Mouse (Mus musculus): ENCODE results near the gene Ctsj. TPM values are rescaled to one million over a fixed set of nuclear protein-coding genes. Genes with fewer than 3 reads are reported as not detected.
"Not testable (repeated sequence)": the region's sequence is repeated elsewhere in the genome, so short reads cannot be mapped to it uniquely, and the experiment has no call there.

Ctsj gene
- not detected in 2 replicates for polyA plus RNA-seq (2015; fragmentation: Nextera tagmentation; extraction: Ambion mirVana)

- Histone ChIP-seq H3K9ac (no peak within 1 kb of the TSS), H3K4me3 (no peak within 1 kb of the TSS), H3K36me3 (replicated peaks) (no peaks in the 10 kb centered on the region), H3K27ac (no peak within 1 kb of the TSS), H3K9me3 (peaks cover 30% of the 10 kb centered on the region), H3K4me2 (no peak within 1 kb of the TSS), H3K27me3 (replicated peaks) (no peaks in the 10 kb centered on the region), H3K4me1 (no peaks in the 10 kb centered on the region)
- no peak for ATAC-seq (replicated peaks)
- 77% methylated on average over 3 of the region's 3 CpGs for whole genome bisulfite sequencing
Observed at GRCm38 (mm10) chr13:61005859-61006258, at the start of gene Ctsj. Gene Ctsj, minus strand, starts transcription at chr13:61005959.

GRCm38 (mm10) chr13:61040531-61040930, 34.8 kb upstream of the Ctsj start, which contains the start of gene Ctsq:
Gene Ctsq, minus strand, starts transcription at chr13:61040631.
- Histone ChIP-seq H3K9ac (no peak within 1 kb of the TSS), H3K27ac (no peak within 1 kb of the TSS), H3K36me3 (replicated peaks) (no peaks in the 10 kb centered on the region), H3K27me3 (replicated peaks) (no peaks in the 10 kb centered on the region), H3K4me1 (no peaks in the 10 kb centered on the region), H3K4me2 (no peak within 1 kb of the TSS), H3K4me3 (no peak within 1 kb of the TSS), H3K9me3 (peaks cover 16% of the 10 kb centered on the region; the same call in 1 of the 2 replicates)
- no peak for ATAC-seq (replicated peaks)
- 63% methylated on average over 3 of the region's 3 CpGs for WGBS

- H3K9ac ChIP-seq, result no peak overlapping the region
- no peak overlapping the region for H3K27ac ChIP-seq
- no peaks in the 10 kb centered on the region for H3K27me3 ChIP-seq (replicated peaks)
- H3K4me2 ChIP-seq, result no peak overlapping the region
- no peaks in the 10 kb centered on the region for H3K36me3 ChIP-seq (replicated peaks)
- peaks cover 18% of the 10 kb centered on the region for H3K9me3 ChIP-seq
- H3K4me1 ChIP-seq, result no peaks in the 10 kb centered on the region
- WGBS, result 92% methylated on average over 3 of the region's 3 CpGs
- no peak overlapping the region for H3K4me3 ChIP-seq
- no peak for ATAC-seq (replicated peaks)
Observed at GRCm38 (mm10) chr13:61022785-61023184, 17.0 kb upstream of the Ctsj start.

GRCm38 (mm10) chr13:61021844-61022243, 16.1 kb upstream of the Ctsj start:
- H3K4me2 ChIP-seq, result no peak overlapping the region
- WGBS, result 83% methylated on average over 4 of the region's 6 CpGs
- H3K36me3 ChIP-seq (replicated peaks), result no peaks in the 10 kb centered on the region
- ATAC-seq (replicated peaks), result no peak
- no peak overlapping the region for H3K27ac ChIP-seq
- no peaks in the 10 kb centered on the region for H3K27me3 ChIP-seq (replicated peaks)
- no peak overlapping the region for H3K9ac ChIP-seq
- no peaks in the 10 kb centered on the region for H3K4me1 ChIP-seq
- H3K4me3 ChIP-seq, result no peak overlapping the region
- H3K9me3 ChIP-seq, result peaks cover 22% of the 10 kb centered on the region

GRCm38 (mm10) chr13:61010171-61010570, 4.4 kb upstream of the Ctsj start:
- no peak overlapping the region for H3K4me2 ChIP-seq
- 77% methylated on average over 4 of the region's 4 CpGs for WGBS
- no peak for ATAC-seq (replicated peaks)
- no peak overlapping the region for H3K9ac ChIP-seq
- peaks cover 26% of the 10 kb centered on the region for H3K9me3 ChIP-seq
- no peak overlapping the region for H3K4me3 ChIP-seq
- H3K27me3 ChIP-seq (replicated peaks), result no peaks in the 10 kb centered on the region
- H3K27ac ChIP-seq, result no peak overlapping the region
- no peaks in the 10 kb centered on the region for H3K36me3 ChIP-seq (replicated peaks)
- no peaks in the 10 kb centered on the region for H3K4me1 ChIP-seq

- Histone ChIP-seq H3K36me3 (replicated peaks) (no peaks in the 10 kb centered on the region), H3K4me1 (no peaks in the 10 kb centered on the region), H3K4me2 (no peak overlapping the region), H3K9me3 (peaks cover 13% of the 10 kb centered on the region; the same call in 1 of the 2 replicates), H3K27ac (no peak overlapping the region), H3K9ac (no peak overlapping the region), H3K27me3 (replicated peaks) (no peaks in the 10 kb centered on the region), H3K4me3 (no peak overlapping the region)
- WGBS, result 58% methylated on average over 2 of the region's 2 CpGs
- ATAC-seq (replicated peaks), result no peak
Observed at GRCm38 (mm10) chr13:60997600-60997999, 8.2 kb downstream of the Ctsj start.

- H3K27me3 ChIP-seq (replicated peaks); H3K9ac ChIP-seq; H3K4me1 ChIP-seq; H3K27ac ChIP-seq; H3K4me2 ChIP-seq; H3K4me3 ChIP-seq; H3K36me3 ChIP-seq (replicated peaks); H3K9me3 ChIP-seq; ATAC-seq (replicated peaks): not testable (repeated sequence)
- 70% methylated on average over 5 of the region's 5 CpGs for WGBS
Observed at GRCm38 (mm10) chr13:60986915-60987314, 18.8 kb downstream of the Ctsj start.

- H3K36me3 ChIP-seq (replicated peaks); H3K4me2 ChIP-seq; H3K4me3 ChIP-seq; H3K27me3 ChIP-seq (replicated peaks); H3K27ac ChIP-seq; H3K4me1 ChIP-seq; ATAC-seq (replicated peaks); H3K9ac ChIP-seq; H3K9me3 ChIP-seq: not testable (repeated sequence)
- 78% methylated on average over 4 of the region's 4 CpGs for WGBS
Observed at GRCm38 (mm10) chr13:60972319-60972718, 33.4 kb downstream of the Ctsj start.

GRCm38 (mm10) chr13:60963985-60964384, 41.8 kb downstream of the Ctsj start:
- not testable (repeated sequence) for H3K36me3 ChIP-seq (replicated peaks); H3K4me2 ChIP-seq; ATAC-seq (replicated peaks); H3K9me3 ChIP-seq; H3K27me3 ChIP-seq (replicated peaks); H3K4me3 ChIP-seq; H3K27ac ChIP-seq; H3K9ac ChIP-seq; H3K4me1 ChIP-seq
- WGBS, result 27% methylated on average over 5 of the region's 5 CpGs

- no peak for ATAC-seq (replicated peaks)
- no peak overlapping the region for H3K9ac ChIP-seq
- no peak overlapping the region for H3K27ac ChIP-seq
- H3K4me1 ChIP-seq, result no peaks in the 10 kb centered on the region
- H3K9me3 ChIP-seq, result peaks cover 9% of the 10 kb centered on the region; the same call in 1 of the 2 replicates
- no peaks in the 10 kb centered on the region for H3K27me3 ChIP-seq (replicated peaks)
- no peaks in the 10 kb centered on the region for H3K36me3 ChIP-seq (replicated peaks)
- H3K4me3 ChIP-seq, result no peak overlapping the region
- no peak overlapping the region for H3K4me2 ChIP-seq
- 69% methylated on average over 5 of the region's 5 CpGs for WGBS
Observed at GRCm38 (mm10) chr13:60961706-60962105, 44.1 kb downstream of the Ctsj start.

Other genes starting within 250 kb of the Ctsj start
- gene BC051665, start 219.6 kb downstream of the Ctsj start, polyA plus RNA-seq (2015; fragmentation: Nextera tagmentation; extraction: Ambion mirVana), result not detected in 2 replicates
- not detected in 2 replicates for gene Ctsll3, start 203.1 kb downstream of the Ctsj start, polyA plus RNA-seq (2015; fragmentation: Nextera tagmentation; extraction: Ambion mirVana)
- 0.12 TPM in 1 of 2 replicates, not detected in the other for gene 4930486L24Rik, start 141.5 kb downstream of the Ctsj start, polyA plus RNA-seq (2015; fragmentation: Nextera tagmentation; extraction: Ambion mirVana)
- gene Gm49392, start 109.1 kb downstream of the Ctsj start, polyA plus RNA-seq (2015; fragmentation: Nextera tagmentation; extraction: Ambion mirVana), result 0.28 TPM in 1 of 2 replicates, not detected in the other
- gene Ctla2b, start 108.5 kb downstream of the Ctsj start, polyA plus RNA-seq (2015; fragmentation: Nextera tagmentation; extraction: Ambion mirVana), result 1.8 and 2.0 TPM in 2 replicates
- gene Tpbpb, start 101.1 kb downstream of the Ctsj start, polyA plus RNA-seq (2015; fragmentation: Nextera tagmentation; extraction: Ambion mirVana), result not detected in 2 replicates
- not detected in 2 replicates for gene Gm49393, start 70.4 kb downstream of the Ctsj start, polyA plus RNA-seq (2015; fragmentation: Nextera tagmentation; extraction: Ambion mirVana)
- 0.19 and 1.4 TPM in 2 replicates for gene Gm49391, start 69.4 kb downstream of the Ctsj start, polyA plus RNA-seq (2015; fragmentation: Nextera tagmentation; extraction: Ambion mirVana)
- 15.6 and 15.8 TPM in 2 replicates for gene Ctla2a, start 69.3 kb downstream of the Ctsj start, polyA plus RNA-seq (2015; fragmentation: Nextera tagmentation; extraction: Ambion mirVana)
- not detected in 2 replicates for gene Tpbpa, start 64.0 kb downstream of the Ctsj start, polyA plus RNA-seq (2015; fragmentation: Nextera tagmentation; extraction: Ambion mirVana)
- gene Ctsq, start 34.7 kb upstream of the Ctsj start, polyA plus RNA-seq (2015; fragmentation: Nextera tagmentation; extraction: Ambion mirVana), result not detected in 2 replicates
- not detected in 2 replicates for gene Ctsr, start 158.3 kb upstream of the Ctsj start, polyA plus RNA-seq (2015; fragmentation: Nextera tagmentation; extraction: Ambion mirVana)
- gene Cts6, start 197.5 kb upstream of the Ctsj start, polyA plus RNA-seq (2015; fragmentation: Nextera tagmentation; extraction: Ambion mirVana), result not detected in 2 replicates
- gene Cts8, start 249.4 kb upstream of the Ctsj start, polyA plus RNA-seq (2015; fragmentation: Nextera tagmentation; extraction: Ambion mirVana), result not detected in 2 replicates